Mouse (Mus musculus): ENCODE data around the gene Olfr577.

- TF ChIP-seq CTCF (IDR thresholded peaks at IDR 0.05; ENCODE audit: control insufficient read depth, insufficient read depth, insufficient read length), result no peak
- no peak for TF ChIP-seq MYOD1 (IDR thresholded peaks at IDR 0.05; ENCODE audit: control insufficient read depth, insufficient read length, low read depth)
- no peak for TF ChIP-seq USF1 (IDR thresholded peaks at IDR 0.05; ENCODE audit: low read depth)
- TF ChIP-seq MAX (IDR thresholded peaks at IDR 0.05), result no peak
Observed at GRCm38 (mm10) chr7:102974399-102974798, 1.3 kb downstream of the Olfr577 start.

Data from C2C12 (cell line).